Mouse (Mus musculus) CH12.LX (cell line): ENCODE results near the gene Otud7a.

Experiments
- CTCF ChIP-seq, 2 experiments: IDR thresholded peaks in 1 of 2; conservative IDR thresholded peaks in 1 of 2; 2 replicates each; pipeline ENCODE4 v1.5.1; 2011 to 2012; ENCODE audit warnings: low read depth in 2 of 2, low read length in 2 of 2, improper control_type of control experiment in 1 of 2, inconsistent platforms in 1 of 2, mild to moderate bottlenecking in 1 of 2, moderate library complexity in 1 of 2
- MAFK ChIP-seq: IDR thresholded peaks from 2 replicates; pipeline ENCODE4 v1.6.1; 2011; ENCODE audit warnings: low read length, improper control_type of control experiment; ENCODE audit not compliant: insufficient replicate concordance
- MAX ChIP-seq: IDR thresholded peaks from 2 replicates; pipeline ENCODE4 v1.6.1; 2011; ENCODE audit warnings: low read length, improper control_type of control experiment
- POLR2A ChIP-seq: IDR thresholded peaks from 2 replicates; pipeline ENCODE4 v1.6.1; 2011; ENCODE audit warnings: low read depth, mild to moderate bottlenecking, improper control_type of control experiment, low read length
- UBTF ChIP-seq: IDR thresholded peaks from 2 replicates; pipeline ENCODE4 v1.6.1; 2012; ENCODE audit warnings: low read depth, mild to moderate bottlenecking, inconsistent platforms, low read length, improper control_type of control experiment, moderate library complexity

GRCm38 (mm10) chr7:63754573-63755475 lies 310.3 kb downstream of the Otud7a start:
- TF ChIP-seq POLR2A = no peak
- no peak for TF ChIP-seq MAX
- TF ChIP-seq UBTF = no peak
- TF ChIP-seq CTCF (conservative IDR thresholded peaks at IDR 0.05 in 1 of 2, IDR thresholded peaks at IDR 0.05 in 1 of 2; ENCODE audit: low read depth in 2 of 2, low read length in 2 of 2) = no peak
- TF ChIP-seq MAFK = no peak
